ENCODE assay signal across 10 mouse cellular contexts in genomic region chr2:25303931-25304656, GRCm38 (mm10). TPM values are rescaled to one million over a fixed set of nuclear protein-coding genes. Genes with fewer than 3 reads are reported as not detected.
DNase-seq lines count a peak whose midpoint lies in the region; ATAC-seq lines count a peak whose summit lies in the region.
"Had no signal": no experiment of that assay in that cellular context is flagged by ENCODE, and none has a peak within 500 bp of the region (broad histone marks: within the 10 kb centered on the region; RNA-seq: fewer than 3 reads in every experiment).

No protein-coding gene starts in this region.

- no peaks in the 10 kb centered on the region for H3K36me3 ChIP-seq in forebrain, embryonic 14.5 days (ENCODE audit: control insufficient read depth, insufficient read depth, low read length)
- H3K36me3 ChIP-seq in liver, embryonic 15.5 days (replicated peaks) = no peaks in the 10 kb centered on the region

- peaks cover 19% of the 10 kb centered on the region for H3K27me3 ChIP-seq in forebrain, embryonic 14.5 days (replicated peaks; ENCODE audit: control insufficient read depth, insufficient read depth, low read length)
- peaks cover 73% of the 10 kb centered on the region for H3K27me3 ChIP-seq in liver, embryonic 15.5 days

- H3K4me1 ChIP-seq in forebrain, embryonic 14.5 days (ENCODE audit: control insufficient read depth, insufficient read depth, low read length) = peaks cover 2% of the 10 kb centered on the region; the same call in 1 of the 2 replicates
- H3K4me1 ChIP-seq in liver, embryonic 15.5 days (replicated peaks) = peaks cover 12% of the 10 kb centered on the region

- no peak overlapping the region for H3K27ac ChIP-seq in forebrain, embryonic 14.5 days (ENCODE audit: low read depth, low read length)
- no peak overlapping the region for H3K27ac ChIP-seq in liver, embryonic 15.5 days (replicated peaks)

- no peaks in the 10 kb centered on the region for H3K9me3 ChIP-seq in forebrain, embryonic 14.5 days (replicated peaks; ENCODE audit: control insufficient read depth, low read length)
- no peaks in the 10 kb centered on the region for H3K9me3 ChIP-seq in liver, embryonic 15.5 days (replicated peaks)

- WGBS in forebrain, embryonic 14.5 days = 77% methylated on average over 7 of the region's 7 CpGs
- 56% methylated on average over 7 of the region's 7 CpGs for WGBS in liver, embryonic 15.5 days (ENCODE audit: insufficient replicate concordance)

- peak overlapping the region; percentile 46 for H3K4me3 ChIP-seq in forebrain, embryonic 14.5 days (ENCODE audit: low read depth, low read length)
- H3K4me3 ChIP-seq in liver, embryonic 15.5 days (replicated peaks) = no peak overlapping the region

- DNase-seq in cerebellum, postnatal 4 days (ENCODE audit: low spot score in 2 of 2) = no peak
- DNase-seq in brain, adult 2 months (ENCODE audit: low read depth, low spot score) = peak; percentile 93
- no peak for DNase-seq in forebrain, embryonic 14.5 days (ENCODE audit: low spot score)
- DNase-seq in layer of hippocampus, postnatal 25 days (ENCODE audit: extremely low spot score in 1 of 2, low spot score in 1 of 2) = no peak
- DNase-seq: gastrocnemius, postnatal 14 days had no signal

- no peak overlapping the region; the same call in 1 of the 2 replicates for H3K9ac ChIP-seq in forebrain, embryonic 14.5 days (ENCODE audit: low read length)
- H3K9ac ChIP-seq in liver, embryonic 15.5 days = no peak overlapping the region

- peak overlapping the region; percentile 81 for H3K4me2 ChIP-seq in forebrain, embryonic 14.5 days (ENCODE audit: low read length)
- H3K4me2 ChIP-seq in liver, embryonic 15.5 days = peak overlapping the region; percentile 67; the same call in 1 of the 2 replicates

- peak; percentile 64; the same call in 1 of the 2 replicates for ATAC-seq in cerebellum, adult (ENCODE audit: insufficient number of reproducible peaks, low FRiP score, low TSS enrichment)
- 0 out of 2 replicates have a peak, but pooled peaks have one; percentile 11 for ATAC-seq in forebrain, embryonic 14.5 days
- ATAC-seq in liver, embryonic 15.5 days (ENCODE audit: insufficient read depth) = no peak
- no peak for ATAC-seq in CD4-positive, CD25-positive, alpha-beta regulatory T cell, adult 4 months
- ATAC-seq in granulocyte monocyte progenitor cell, adult 5-6 weeks (replicated peaks; ENCODE audit: poor library complexity, severe bottlenecking) = no peak

RNA-seq across cellular contexts. Expression of gene Lrrc26, which starts 14.4 kb away (rescaled TPM):
- polyA plus RNA-seq in forebrain, embryonic 14.5 days (2014; fragmentation: Nextera tagmentation; extraction: Ambion mirVana) = 0.25 TPM in 1 of 2 replicates, not detected in the other
- not detected in 2 replicates for polyA plus RNA-seq in liver, embryonic 15.5 days (2015; fragmentation: Nextera tagmentation; extraction: Ambion mirVana)
- not detected for polyA plus RNA-seq in CD4-positive, CD25-positive, alpha-beta regulatory T cell, adult 4 months (2017; shearing (Covaris generic))
- not detected for total RNA-seq in layer of hippocampus, postnatal 25 days (2021)
- total RNA-seq in granulocyte monocyte progenitor cell, adult 5-6 weeks (2014; fragmentation: Nextera tagmentation) = not detected in 2 replicates
- not detected in 2 replicates for total RNA-seq in granulocyte monocyte progenitor cell, adult 5-6 weeks (2017)
- total RNA-seq: gastrocnemius, postnatal 14 days had no signal
- polyA plus RNA-seq: liver, embryonic 16.5 days had no signal

RNA-seq across cellular contexts. Expression of gene Grin1, which starts 14.9 kb away (rescaled TPM):
- 17.0 and 21.1 TPM in 2 replicates for polyA plus RNA-seq in forebrain, embryonic 14.5 days (2014; fragmentation: Nextera tagmentation; extraction: Ambion mirVana)
- not detected in 2 replicates for polyA plus RNA-seq in liver, embryonic 15.5 days (2015; fragmentation: Nextera tagmentation; extraction: Ambion mirVana)
- not detected for polyA plus RNA-seq in CD4-positive, CD25-positive, alpha-beta regulatory T cell, adult 4 months (2017; shearing (Covaris generic))
- total RNA-seq in layer of hippocampus, postnatal 25 days (2021) = 100 to 1,000 TPM; 405 to 487 TPM
- not detected in 2 replicates for total RNA-seq in granulocyte monocyte progenitor cell, adult 5-6 weeks (2014; fragmentation: Nextera tagmentation)
- total RNA-seq in granulocyte monocyte progenitor cell, adult 5-6 weeks (2017) = not detected in 2 replicates

RNA-seq across cellular contexts. Expression of gene Tmem210, which starts 16.1 kb away (rescaled TPM):
- polyA plus RNA-seq in forebrain, embryonic 14.5 days (2014; fragmentation: Nextera tagmentation; extraction: Ambion mirVana) = not detected in 2 replicates
- polyA plus RNA-seq in liver, embryonic 15.5 days (2015; fragmentation: Nextera tagmentation; extraction: Ambion mirVana) = not detected in 2 replicates
- not detected for polyA plus RNA-seq in CD4-positive, CD25-positive, alpha-beta regulatory T cell, adult 4 months (2017; shearing (Covaris generic))
- total RNA-seq in layer of hippocampus, postnatal 25 days (2021) = not detected
- not detected in 2 replicates for total RNA-seq in granulocyte monocyte progenitor cell, adult 5-6 weeks (2014; fragmentation: Nextera tagmentation)
- total RNA-seq in granulocyte monocyte progenitor cell, adult 5-6 weeks (2017) = not detected in 2 replicates
- total RNA-seq: gastrocnemius, postnatal 14 days had no signal
- polyA plus RNA-seq: liver, embryonic 16.5 days had no signal

RNA-seq across cellular contexts. Expression of gene Man1b1, which starts 28.0 kb away (rescaled TPM):
- polyA plus RNA-seq in forebrain, embryonic 14.5 days (2014; fragmentation: Nextera tagmentation; extraction: Ambion mirVana) = 69.5 and 87.7 TPM in 2 replicates
- 15.9 and 17.1 TPM in 2 replicates for polyA plus RNA-seq in liver, embryonic 15.5 days (2015; fragmentation: Nextera tagmentation; extraction: Ambion mirVana)
- polyA plus RNA-seq in CD4-positive, CD25-positive, alpha-beta regulatory T cell, adult 4 months (2017; shearing (Covaris generic)) = 10 to 100 TPM; 21.7 to 32.4 TPM
- 10 to 100 TPM; 53.7 to 56.1 TPM for total RNA-seq in layer of hippocampus, postnatal 25 days (2021)
- 36.5 and 37.2 TPM in 2 replicates for total RNA-seq in granulocyte monocyte progenitor cell, adult 5-6 weeks (2014; fragmentation: Nextera tagmentation)
- 34.1 and 38.6 TPM in 2 replicates for total RNA-seq in granulocyte monocyte progenitor cell, adult 5-6 weeks (2017)

RNA-seq across cellular contexts. Expression of gene Anapc2, which starts 31.8 kb away (rescaled TPM):
- polyA plus RNA-seq in forebrain, embryonic 14.5 days (2014; fragmentation: Nextera tagmentation; extraction: Ambion mirVana) = 105 and 123 TPM in 2 replicates
- polyA plus RNA-seq in liver, embryonic 15.5 days (2015; fragmentation: Nextera tagmentation; extraction: Ambion mirVana) = 41.7 and 45.0 TPM in 2 replicates
- 10 to 100 TPM; 34.8 to 54.1 TPM for polyA plus RNA-seq in CD4-positive, CD25-positive, alpha-beta regulatory T cell, adult 4 months (2017; shearing (Covaris generic))
- 10 to 100 TPM; 85.1 to 86.5 TPM for total RNA-seq in layer of hippocampus, postnatal 25 days (2021)
- total RNA-seq in granulocyte monocyte progenitor cell, adult 5-6 weeks (2014; fragmentation: Nextera tagmentation) = 34.7 and 46.0 TPM in 2 replicates
- total RNA-seq in granulocyte monocyte progenitor cell, adult 5-6 weeks (2017) = 17.8 and 35.7 TPM in 2 replicates

Comparison
In these comparisons a context has a peak if more than half of its experiments do, and no peak if none do; other contexts are left out.
1. ATAC-seq: peak in cerebellum, adult (single experiment) and forebrain, embryonic 14.5 days (single experiment); none in liver, embryonic 15.5 days (single experiment), CD4-positive, CD25-positive, alpha-beta regulatory T cell, adult 4 months (single experiment) and granulocyte monocyte progenitor cell, adult 5-6 weeks (single experiment).
2. RNA of gene Grin1, which starts 14.9 kb away (polyA plus RNA-seq): 17.0 to 21.1 TPM in forebrain, embryonic 14.5 days; not detected in CD4-positive, CD25-positive, alpha-beta regulatory T cell, adult 4 months and not detected in liver, embryonic 15.5 days; every median in the first group is over 10 times any median in the second.